Mouse (Mus musculus): ENCODE measurements around the gene Wdr47.

DNA sequence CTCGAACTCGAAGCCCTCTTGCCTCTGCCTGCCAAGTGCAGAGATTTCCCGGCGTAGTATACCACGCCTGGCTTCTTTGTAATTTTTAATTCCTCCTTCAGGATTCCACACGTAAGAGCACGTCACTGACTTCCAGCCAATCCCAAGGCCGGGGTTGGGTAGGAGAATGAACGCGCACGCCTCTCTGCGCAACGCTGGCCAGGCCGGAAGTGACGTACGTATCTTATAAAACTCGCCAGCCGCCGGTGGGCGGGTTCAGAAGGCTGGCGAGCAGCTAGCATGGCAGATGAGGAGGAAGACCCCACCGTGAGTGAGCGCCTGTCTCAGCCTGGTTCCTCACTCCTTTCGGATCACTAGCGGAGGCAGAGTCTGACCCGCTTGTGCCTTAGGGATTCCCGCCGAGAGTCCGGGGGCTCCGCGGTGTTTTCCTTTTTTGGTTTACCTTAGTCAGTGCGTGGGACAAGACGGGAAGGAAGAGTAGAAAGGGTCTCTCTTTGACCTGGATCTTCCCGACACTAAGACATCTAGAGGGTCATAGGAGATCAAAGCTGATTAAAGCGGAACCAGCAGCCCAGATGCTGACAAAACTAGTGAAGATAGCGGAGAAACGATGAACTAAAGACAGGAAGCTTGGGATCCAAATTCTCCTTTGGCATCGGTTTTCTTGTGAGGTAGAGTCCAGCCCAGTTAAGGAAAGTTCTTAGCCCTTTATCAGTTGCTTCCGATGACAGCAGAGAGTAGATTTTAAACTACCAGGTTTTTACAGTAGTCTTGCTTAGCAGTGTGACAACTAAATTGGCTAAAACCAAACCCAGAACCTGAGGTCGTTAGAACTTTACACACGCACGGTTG is 19.4 kb upstream of the Wdr47 start, which contains the start of gene Taf13:
- TF ChIP-seq CHD2 (IDR thresholded peaks at IDR 0.05; ENCODE audit: low read depth, low read length), result no peak
- no peak for TF ChIP-seq ZC3H11A (IDR thresholded peaks at IDR 0.05; ENCODE audit: borderline replicate concordance, low read depth, low read length)
- no peak for TF ChIP-seq HCFC1 (IDR thresholded peaks at IDR 0.05; ENCODE audit: borderline replicate concordance, insufficient read depth, low read length)

Data from ES-E14 (cell line).